Mouse (Mus musculus) right cerebral cortex, adult 18-20 months (tissue): Measurements from ENCODE around the gene Gm853.
"Not testable (repeated sequence)": the region's sequence is repeated elsewhere in the genome, so short reads cannot be mapped to it uniquely, and the experiment has no call there.

Experiments
- DNase-seq: peaks from one replicate; pipeline ENCODE4 v3.0.0; 2022; ENCODE audit warnings: mixed read lengths

Gm853 gene

GRCm38 (mm10) chr4:130222179-130222578, at the start of gene Gm853:
TSS of gene Gm853 (minus strand) at chr4:130222401.
- no peak for DNase-seq

- DNase-seq = peak; percentile 74
These were observed 48.6 kb upstream of the Gm853 start for GRCm38 (mm10) chr4:130270611-130271347.

GRCm38 (mm10) chr4:130270089-130270488, 47.9 kb upstream of the Gm853 start:
- DNase-seq = peak; percentile 91

GRCm38 (mm10) chr4:130268736-130269135, 46.5 kb upstream of the Gm853 start:
- DNase-seq = no peak

- DNase-seq = no peak
These were observed 44.9 kb upstream of the Gm853 start for GRCm38 (mm10) chr4:130267069-130267468.

GRCm38 (mm10) chr4:130266601-130267000, 44.4 kb upstream of the Gm853 start:
- no peak for DNase-seq

GRCm38 (mm10) chr4:130264698-130265349, 42.6 kb upstream of the Gm853 start:
- peak; percentile 61 for DNase-seq

- no peak for DNase-seq
These were observed 41.9 kb upstream of the Gm853 start for GRCm38 (mm10) chr4:130264131-130264530.

- DNase-seq = no peak
These were observed 38.2 kb upstream of the Gm853 start for GRCm38 (mm10) chr4:130260406-130260805.

- no peak for DNase-seq
These were observed 30.4 kb upstream of the Gm853 start for GRCm38 (mm10) chr4:130252441-130253157.

GRCm38 (mm10) chr4:130251763-130252162, 29.6 kb upstream of the Gm853 start:
- no peak for DNase-seq

GRCm38 (mm10) chr4:130251172-130251705, 29.0 kb upstream of the Gm853 start:
- DNase-seq = no peak

- DNase-seq = no peak
These were observed 26.4 kb upstream of the Gm853 start for GRCm38 (mm10) chr4:130248636-130249035.

- DNase-seq = peak; percentile 69
These were observed 23.9 kb upstream of the Gm853 start for GRCm38 (mm10) chr4:130246132-130246531.

GRCm38 (mm10) chr4:130244749-130245148, 22.5 kb upstream of the Gm853 start:
- no peak for DNase-seq

GRCm38 (mm10) chr4:130243621-130244020, 21.4 kb upstream of the Gm853 start:
- not testable (repeated sequence) for DNase-seq

GRCm38 (mm10) chr4:130242956-130243355, 20.8 kb upstream of the Gm853 start:
- no peak for DNase-seq

- DNase-seq = no peak
These were observed 18.5 kb upstream of the Gm853 start for GRCm38 (mm10) chr4:130240695-130241094.

GRCm38 (mm10) chr4:130237607-130238006, 15.4 kb upstream of the Gm853 start:
- DNase-seq = no peak

- DNase-seq = no peak
These were observed 14.2 kb upstream of the Gm853 start for GRCm38 (mm10) chr4:130236361-130236760.

GRCm38 (mm10) chr4:130224071-130224470, 1.9 kb upstream of the Gm853 start:
- no peak for DNase-seq

GRCm38 (mm10) chr4:130220176-130220575, 2.0 kb downstream of the Gm853 start:
- DNase-seq = no peak

GRCm38 (mm10) chr4:130215392-130215791, 6.8 kb downstream of the Gm853 start:
- DNase-seq = no peak
